Mouse (Mus musculus): ENCODE data around the gene Pef1. TPM values are rescaled to one million over a fixed set of nuclear protein-coding genes. Genes with fewer than 3 reads are reported as not detected.

The Pef1 gene
- polyA plus RNA-seq, 1 experiment from 2014 or later: 68.0 TPM

- H3K9me3 ChIP-seq (ENCODE audit: control insufficient read depth, low read length): no peaks in the 10 kb centered on the region
- peaks cover 26 to 45% of the 10 kb centered on the region in 2 experiments for H3K4me1 ChIP-seq (ENCODE audit: control insufficient read depth in 2 of 2, insufficient read depth in 2 of 2, low read length in 2 of 2)
- no peaks in the 10 kb centered on the region for H3K27me3 ChIP-seq (ENCODE audit: control insufficient read depth, insufficient read depth, low read length)
- no peak overlapping the region for H3K4me2 ChIP-seq (ENCODE audit: low read length)
- 23% methylated on average over 4 of the region's 4 CpGs for WGBS
- ATAC-seq (ENCODE audit: insufficient number of reproducible peaks, insufficient read depth, low FRiP score, low read depth): no peak
- H3K4me3 ChIP-seq (ENCODE audit: control insufficient read depth in 1 of 2, insufficient read depth in 1 of 2, low read depth in 1 of 2, low read length in 2 of 2): no peak overlapping the region
- no peak overlapping the region for H3K9ac ChIP-seq (ENCODE audit: low read length)
- H3K27ac ChIP-seq (replicated peaks in 1 of 2; ENCODE audit: control insufficient read depth in 1 of 2, insufficient read depth in 1 of 2, low read depth in 2 of 2, low read length in 2 of 2): peak overlapping the region in 1 of 2 experiments; percentile 45; a peak in 2 of 4 replicates
- peaks cover 10% of the 10 kb centered on the region for H3K36me3 ChIP-seq (ENCODE audit: control insufficient read depth, insufficient read depth, low read length)
Measured at GRCm38 (mm10) chr4:130161349-130161748, 59.0 kb downstream of the Pef1 start.

GRCm38 (mm10) chr4:130163391-130163861, 61.1 kb downstream of the Pef1 start:
- H3K4me1 ChIP-seq (ENCODE audit: control insufficient read depth in 2 of 2, insufficient read depth in 2 of 2, low read length in 2 of 2): peaks cover 44 to 66% of the 10 kb centered on the region in 2 experiments
- peak overlapping the region; percentile 71 for H3K9ac ChIP-seq (ENCODE audit: low read length)
- peak overlapping the region; percentile 19 to 81 for H3K27ac ChIP-seq (replicated peaks in 1 of 2; ENCODE audit: control insufficient read depth in 1 of 2, insufficient read depth in 1 of 2, low read depth in 2 of 2, low read length in 2 of 2)
- H3K4me2 ChIP-seq (ENCODE audit: low read length): peak overlapping the region; percentile 60
- WGBS: 2% methylated on average over 20 of the region's 20 CpGs
- H3K4me3 ChIP-seq (ENCODE audit: control insufficient read depth in 1 of 2, insufficient read depth in 1 of 2, low read depth in 1 of 2, low read length in 2 of 2): peak overlapping the region; percentile 8 to 27
- ATAC-seq (ENCODE audit: insufficient number of reproducible peaks, insufficient read depth, low FRiP score, low read depth): peak; percentile 32
- H3K9me3 ChIP-seq (ENCODE audit: control insufficient read depth, low read length): no peaks in the 10 kb centered on the region
- peaks cover 10% of the 10 kb centered on the region for H3K36me3 ChIP-seq (ENCODE audit: control insufficient read depth, insufficient read depth, low read length)
- no peaks in the 10 kb centered on the region for H3K27me3 ChIP-seq (ENCODE audit: control insufficient read depth, insufficient read depth, low read length)

GRCm38 (mm10) chr4:130164121-130164520, 61.8 kb downstream of the Pef1 start:
- WGBS: 74% methylated on average over 6 of the region's 6 CpGs

GRCm38 (mm10) chr4:130166061-130166460, 63.7 kb downstream of the Pef1 start:
- no peak for ATAC-seq (ENCODE audit: insufficient number of reproducible peaks, insufficient read depth, low FRiP score, low read depth)
- Histone ChIP-seq H3K9ac (ENCODE audit: low read length) (no peak overlapping the region), H3K27me3 (ENCODE audit: control insufficient read depth, insufficient read depth, low read length) (no peaks in the 10 kb centered on the region), H3K4me1 (ENCODE audit: control insufficient read depth in 2 of 2, insufficient read depth in 2 of 2, low read length in 2 of 2) (peaks cover 59 to 77% of the 10 kb centered on the region in 2 experiments), H3K9me3 (ENCODE audit: control insufficient read depth, low read length) (no peaks in the 10 kb centered on the region), H3K27ac (replicated peaks in 1 of 2; ENCODE audit: control insufficient read depth in 1 of 2, insufficient read depth in 1 of 2, low read depth in 2 of 2, low read length in 2 of 2) (peak overlapping the region in 1 of 2 experiments; percentile 4; a peak in 2 of 4 replicates), H3K4me2 (ENCODE audit: low read length) (no peak overlapping the region), H3K4me3 (ENCODE audit: control insufficient read depth in 1 of 2, insufficient read depth in 1 of 2, low read depth in 1 of 2, low read length in 2 of 2) (no peak overlapping the region), H3K36me3 (ENCODE audit: control insufficient read depth, insufficient read depth, low read length) (peaks cover 10% of the 10 kb centered on the region)
- WGBS: 81% methylated on average over 18 of the region's 18 CpGs

More at GRCm38 (mm10) chr4:130164121-130164520, 61.8 kb downstream of the Pef1 start:
- peak overlapping the region; percentile 71 for H3K9ac ChIP-seq (ENCODE audit: low read length)
- no peak for ATAC-seq (ENCODE audit: insufficient number of reproducible peaks, insufficient read depth, low FRiP score, low read depth)
- H3K4me1 ChIP-seq (ENCODE audit: control insufficient read depth in 2 of 2, insufficient read depth in 2 of 2, low read length in 2 of 2): peaks cover 50 to 73% of the 10 kb centered on the region in 2 experiments
- H3K9me3 ChIP-seq (ENCODE audit: control insufficient read depth, low read length): no peaks in the 10 kb centered on the region
- no peak overlapping the region for H3K4me3 ChIP-seq (ENCODE audit: control insufficient read depth in 1 of 2, insufficient read depth in 1 of 2, low read depth in 1 of 2, low read length in 2 of 2)
- peak overlapping the region; percentile 60; the same call in 1 of the 2 replicates for H3K4me2 ChIP-seq (ENCODE audit: low read length)
- H3K27me3 ChIP-seq (ENCODE audit: control insufficient read depth, insufficient read depth, low read length): no peaks in the 10 kb centered on the region
- peaks cover 10% of the 10 kb centered on the region for H3K36me3 ChIP-seq (ENCODE audit: control insufficient read depth, insufficient read depth, low read length)
- peak overlapping the region; percentile 19 to 81 for H3K27ac ChIP-seq (replicated peaks in 1 of 2; ENCODE audit: control insufficient read depth in 1 of 2, insufficient read depth in 1 of 2, low read depth in 2 of 2, low read length in 2 of 2)

GRCm38 (mm10) chr4:130166592-130166991, 64.2 kb downstream of the Pef1 start:
- no peak overlapping the region for H3K4me2 ChIP-seq (ENCODE audit: low read length)
- H3K4me3 ChIP-seq (ENCODE audit: control insufficient read depth in 1 of 2, insufficient read depth in 1 of 2, low read depth in 1 of 2, low read length in 2 of 2): no peak overlapping the region
- H3K9me3 ChIP-seq (ENCODE audit: control insufficient read depth, low read length): no peaks in the 10 kb centered on the region
- H3K27me3 ChIP-seq (ENCODE audit: control insufficient read depth, insufficient read depth, low read length): no peaks in the 10 kb centered on the region
- H3K4me1 ChIP-seq (ENCODE audit: control insufficient read depth in 2 of 2, insufficient read depth in 2 of 2, low read length in 2 of 2): peaks cover 60 to 77% of the 10 kb centered on the region in 2 experiments
- peaks cover 10% of the 10 kb centered on the region for H3K36me3 ChIP-seq (ENCODE audit: control insufficient read depth, insufficient read depth, low read length)
- ATAC-seq (ENCODE audit: insufficient number of reproducible peaks, insufficient read depth, low FRiP score, low read depth): no peak
- peak overlapping the region; percentile 4; a peak in 2 of 4 replicates for H3K27ac ChIP-seq (replicated peaks in 1 of 2; ENCODE audit: control insufficient read depth in 1 of 2, insufficient read depth in 1 of 2, low read depth in 2 of 2, low read length in 2 of 2)
- H3K9ac ChIP-seq (ENCODE audit: low read length): no peak overlapping the region
- 70% methylated on average over 8 of the region's 8 CpGs for WGBS

- H3K4me1 ChIP-seq (ENCODE audit: control insufficient read depth in 2 of 2, insufficient read depth in 2 of 2, low read length in 2 of 2): peaks cover 66 to 78% of the 10 kb centered on the region in 2 experiments
- no peak overlapping the region for H3K4me3 ChIP-seq (ENCODE audit: control insufficient read depth in 1 of 2, insufficient read depth in 1 of 2, low read depth in 1 of 2, low read length in 2 of 2)
- H3K4me2 ChIP-seq (ENCODE audit: low read length): peak overlapping the region; percentile 58
- WGBS: 65% methylated on average over 22 of the region's 22 CpGs
- H3K9me3 ChIP-seq (ENCODE audit: control insufficient read depth, low read length): no peaks in the 10 kb centered on the region
- H3K27me3 ChIP-seq (ENCODE audit: control insufficient read depth, insufficient read depth, low read length): no peaks in the 10 kb centered on the region
- H3K36me3 ChIP-seq (ENCODE audit: control insufficient read depth, insufficient read depth, low read length): peaks cover 10% of the 10 kb centered on the region
- H3K27ac ChIP-seq (replicated peaks in 1 of 2; ENCODE audit: control insufficient read depth in 1 of 2, insufficient read depth in 1 of 2, low read depth in 2 of 2, low read length in 2 of 2): peak overlapping the region; percentile 80 to 91; a peak in 3 of 4 replicates
- ATAC-seq (ENCODE audit: insufficient number of reproducible peaks, insufficient read depth, low FRiP score, low read depth): no peak
- peak overlapping the region; percentile 65 for H3K9ac ChIP-seq (ENCODE audit: low read length)
Measured at GRCm38 (mm10) chr4:130167321-130167720, 65.0 kb downstream of the Pef1 start.

GRCm38 (mm10) chr4:130167814-130168213, 65.5 kb downstream of the Pef1 start:
- ATAC-seq (ENCODE audit: insufficient number of reproducible peaks, insufficient read depth, low FRiP score, low read depth): no peak
- peak overlapping the region; percentile 65 for H3K9ac ChIP-seq (ENCODE audit: low read length)
- H3K27me3 ChIP-seq (ENCODE audit: control insufficient read depth, insufficient read depth, low read length): no peaks in the 10 kb centered on the region
- H3K4me3 ChIP-seq (ENCODE audit: control insufficient read depth in 1 of 2, insufficient read depth in 1 of 2, low read depth in 1 of 2, low read length in 2 of 2): peak overlapping the region in 1 of 2 experiments; percentile 19; a peak in 2 of 4 replicates
- peak overlapping the region; percentile 58 for H3K4me2 ChIP-seq (ENCODE audit: low read length)
- 28% methylated on average over 9 of the region's 9 CpGs for WGBS
- peak overlapping the region; percentile 80 to 91 for H3K27ac ChIP-seq (replicated peaks in 1 of 2; ENCODE audit: control insufficient read depth in 1 of 2, insufficient read depth in 1 of 2, low read depth in 2 of 2, low read length in 2 of 2)
- H3K9me3 ChIP-seq (ENCODE audit: control insufficient read depth, low read length): no peaks in the 10 kb centered on the region
- peaks cover 10% of the 10 kb centered on the region for H3K36me3 ChIP-seq (ENCODE audit: control insufficient read depth, insufficient read depth, low read length)
- H3K4me1 ChIP-seq (ENCODE audit: control insufficient read depth in 2 of 2, insufficient read depth in 2 of 2, low read length in 2 of 2): peaks cover 69 to 78% of the 10 kb centered on the region in 2 experiments
